Mouse (Mus musculus) frontal cortex, adult (tissue): ENCODE measurements at regions not wholly inside any gene's neighbourhood (a gene's known extent, or its start where the extent isn't known, plus 50 kb on each side); places are given as distances from the start of the nearest gene placed in this dataset.

Experiments
- ATAC-seq: cut with Nextera tagmentation; 2 replicates; pipeline ENCODE4 v1.9.2; 2017; ENCODE audit warnings: mild to moderate bottlenecking, moderate library complexity, mixed read lengths; ENCODE audit not compliant: low TSS enrichment

DNA sequence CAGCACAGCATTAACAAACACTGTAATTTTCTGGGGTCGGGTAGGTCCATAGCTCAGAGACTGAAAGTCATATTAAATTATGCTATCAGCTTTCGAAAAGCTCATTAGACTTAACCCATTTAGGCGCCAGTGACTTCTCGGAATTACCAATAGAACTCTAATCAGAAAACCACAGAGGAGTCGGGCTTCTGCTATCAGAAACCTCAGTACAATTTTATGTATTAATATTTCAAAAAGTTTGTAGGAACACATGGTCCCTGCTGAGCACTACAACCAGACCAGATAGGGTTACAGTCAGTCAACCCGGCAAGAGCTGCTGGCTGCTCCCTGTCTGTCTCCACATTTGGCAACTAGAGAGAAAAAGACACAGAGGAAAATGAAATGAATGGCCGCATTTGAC is 647.3 kb upstream of the Pabpc4l start:
- no peak for ATAC-seq

- no peak for ATAC-seq
These were observed 603.5 kb upstream of the Pabpc4l start for GRCm38 (mm10) chr3:47051563-47051962.

- ATAC-seq = no peak
These were observed 577.7 kb upstream of the Pabpc4l start for GRCm38 (mm10) chr3:47025738-47026137.

DNA sequence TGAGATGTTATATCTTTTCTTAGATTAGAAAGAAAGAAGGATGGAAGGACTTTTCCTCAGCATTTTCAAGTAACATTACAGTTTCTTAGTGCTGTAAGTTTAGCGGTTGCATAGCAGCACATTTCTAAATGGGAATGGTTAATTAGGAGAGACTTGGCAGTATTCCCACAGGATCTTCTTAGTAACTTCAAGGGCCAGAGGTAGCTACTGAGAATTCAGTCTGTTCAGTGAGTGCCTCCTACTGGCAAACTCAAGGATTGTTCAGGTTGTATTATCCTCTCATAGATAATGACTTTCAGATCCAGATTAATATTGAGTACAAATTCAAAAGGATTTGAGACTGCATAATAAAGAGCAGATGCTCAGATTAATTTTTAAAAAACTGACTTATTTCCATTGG is 571.3 kb upstream of the Pabpc4l start:
- ATAC-seq = peak; percentile 70

DNA sequence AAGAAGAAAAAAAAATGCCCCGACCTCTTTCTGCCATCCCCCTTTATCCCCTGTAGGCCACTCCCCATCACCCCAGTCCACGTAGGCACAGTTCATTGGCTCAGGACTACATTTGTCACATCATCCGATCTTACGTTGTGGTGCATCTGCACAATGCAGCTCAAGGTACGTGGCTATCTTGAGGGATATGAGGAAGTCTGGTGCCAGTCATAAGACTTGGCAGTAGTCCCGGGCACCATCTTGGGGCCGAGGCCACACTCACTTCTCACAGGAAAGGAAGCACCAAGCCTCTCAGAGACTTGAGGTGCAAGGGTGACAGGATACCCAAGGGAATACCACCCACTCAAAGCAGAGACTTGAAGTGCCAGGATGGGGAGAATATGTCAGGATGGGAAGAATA is 570.5 kb upstream of the Pabpc4l start:
- no peak for ATAC-seq

- ATAC-seq = no peak
These were observed 562.4 kb upstream of the Pabpc4l start for GRCm38 (mm10) chr3:47010459-47010858.

DNA sequence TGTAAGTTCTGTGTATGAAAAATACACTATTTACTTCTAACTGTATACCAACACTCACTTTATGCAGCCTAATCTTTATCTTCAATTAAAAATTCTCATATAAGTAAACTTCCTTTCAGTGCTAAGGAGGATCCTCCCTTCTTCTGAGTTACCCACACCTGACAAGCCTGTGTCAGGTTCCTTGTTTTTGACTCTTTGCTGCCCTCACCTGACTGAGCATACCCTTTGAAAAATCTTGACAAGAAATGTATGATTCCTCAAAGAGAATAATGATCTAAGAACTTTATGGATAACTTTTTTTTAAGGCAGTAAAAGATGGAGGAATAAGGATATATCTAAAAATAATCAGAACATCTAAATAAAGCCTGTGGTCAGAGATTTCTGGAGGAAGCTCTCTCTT is 550.9 kb upstream of the Pabpc4l start:
- peak; percentile 82 for ATAC-seq

DNA sequence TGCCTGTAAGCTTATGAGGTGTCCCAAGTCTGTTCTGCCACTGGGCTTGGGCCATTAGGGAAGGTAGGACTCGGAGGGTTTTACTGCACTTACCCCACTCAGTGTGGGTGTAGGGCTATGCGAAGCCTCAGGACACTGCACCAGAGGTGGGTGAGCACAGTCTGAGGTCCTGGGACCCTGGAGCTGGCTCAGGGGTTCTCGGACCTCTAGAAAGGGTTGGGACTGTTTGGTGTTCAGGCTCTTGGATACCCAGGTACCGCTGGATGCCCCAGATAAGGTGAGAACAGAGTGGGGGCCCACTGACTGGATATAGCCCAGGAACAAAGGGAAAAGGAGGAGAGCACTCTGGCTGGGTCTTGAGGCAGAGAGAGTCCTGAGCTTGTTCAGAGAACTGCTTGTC is 522.7 kb upstream of the Pabpc4l start:
- ATAC-seq = no peak

DNA sequence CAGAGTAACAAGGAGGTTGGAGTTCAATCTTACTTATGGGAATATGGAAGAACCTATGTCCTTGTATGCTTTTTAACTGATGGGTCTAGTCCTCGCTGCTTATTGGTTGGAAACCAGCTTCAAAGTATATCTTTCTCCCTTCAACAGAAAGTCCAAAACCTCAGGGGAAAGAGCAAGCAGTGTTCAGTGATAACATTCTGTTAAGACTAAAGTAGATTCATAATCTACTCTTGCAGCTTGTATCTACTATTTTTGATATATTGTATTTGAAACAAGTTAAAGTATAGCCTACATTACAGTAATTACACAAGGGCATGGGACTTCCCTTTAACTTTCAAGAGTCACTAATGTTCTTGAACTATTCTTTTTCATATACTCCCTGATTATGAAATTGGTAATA is 522.0 kb upstream of the Pabpc4l start:
- ATAC-seq = no peak

DNA sequence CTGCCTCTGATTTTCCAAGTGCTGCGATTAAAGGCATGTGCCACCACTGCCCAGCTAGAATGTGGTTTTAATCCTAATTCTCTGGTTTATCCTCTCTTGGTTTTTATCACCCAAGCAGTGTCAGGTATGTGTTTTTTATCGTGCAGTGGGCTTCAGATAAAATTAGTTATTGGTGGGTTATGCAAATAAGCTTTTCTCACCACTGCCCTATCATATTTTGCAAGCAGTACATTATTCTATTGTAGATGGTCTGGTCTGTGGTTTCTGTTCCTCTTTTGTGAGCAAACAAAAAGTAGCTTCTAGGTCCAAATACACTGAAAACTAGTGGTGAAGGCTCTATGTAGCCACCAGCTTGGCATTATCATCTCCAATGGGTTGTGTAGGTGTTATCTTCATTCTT is 503.4 kb upstream of the Pabpc4l start:
- ATAC-seq = no peak

- ATAC-seq = no peak
These were observed 489.7 kb upstream of the Pabpc4l start for GRCm38 (mm10) chr3:46937751-46938150.

DNA sequence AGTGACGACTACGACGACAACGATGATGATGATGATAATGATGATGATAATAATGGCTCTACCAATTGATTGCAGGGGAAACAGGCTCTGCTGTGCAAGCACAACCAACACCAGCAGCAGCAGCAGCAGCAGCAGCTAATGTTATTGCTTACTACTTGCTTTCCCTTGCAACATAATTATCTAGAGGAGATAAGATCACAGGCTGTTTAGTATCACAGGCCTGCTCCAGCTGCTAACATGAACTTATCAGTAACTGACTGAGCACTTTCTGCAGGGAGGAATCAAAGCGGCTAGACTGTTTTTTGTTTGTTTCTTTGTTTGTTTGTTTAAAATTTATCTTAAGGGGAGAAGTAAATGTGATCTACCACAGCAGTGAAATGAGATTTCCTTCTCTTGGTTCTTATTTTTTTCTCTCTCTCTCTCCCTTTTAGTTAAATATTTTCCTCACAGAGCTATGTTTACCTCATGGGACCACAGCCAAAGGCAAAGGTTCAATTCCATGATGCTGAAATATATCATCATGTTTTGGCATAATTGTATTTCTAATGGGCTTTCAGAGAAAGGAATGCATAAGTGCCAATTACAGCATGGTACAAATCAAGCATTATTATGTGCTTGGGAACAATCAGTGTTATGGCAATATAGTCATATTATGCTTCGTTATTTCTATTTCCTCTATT is 443.2 kb upstream of the Pabpc4l start:
- ATAC-seq = no peak

GRCm38 (mm10) chr3:46875848-46876247 is 427.8 kb upstream of the Pabpc4l start:
- no peak for ATAC-seq

GRCm38 (mm10) chr3:46870876-46871275 is 422.9 kb upstream of the Pabpc4l start:
- no peak for ATAC-seq

- ATAC-seq = no peak
These were observed 421.7 kb upstream of the Pabpc4l start for GRCm38 (mm10) chr3:46869576-46870295.

DNA sequence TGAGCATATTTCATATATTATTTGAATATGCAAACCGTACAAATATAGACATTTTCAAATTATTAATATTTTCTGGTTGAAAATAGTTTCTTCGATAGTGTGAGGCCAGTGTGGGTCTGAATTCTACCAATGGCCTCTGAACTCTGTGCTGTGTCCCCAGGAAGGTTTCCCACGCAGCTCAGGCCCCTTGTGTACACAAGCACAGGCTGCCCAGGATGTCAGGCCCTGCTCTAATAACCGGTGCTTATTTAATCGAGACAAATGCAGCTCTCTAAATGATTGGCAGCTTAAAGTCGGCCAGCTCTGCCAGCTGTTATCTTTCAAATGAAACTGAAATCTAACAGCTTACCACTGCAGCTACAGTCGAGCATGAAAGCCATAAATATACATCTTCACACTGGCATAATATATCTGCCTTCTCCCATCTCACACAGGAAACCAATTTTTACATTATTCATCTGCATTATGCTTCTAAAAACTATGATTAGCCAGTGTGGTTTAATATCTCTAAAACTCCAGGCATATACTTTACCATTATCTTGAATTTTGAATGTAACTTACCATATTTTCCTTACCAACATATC is 400.5 kb upstream of the Pabpc4l start:
- no peak for ATAC-seq

DNA sequence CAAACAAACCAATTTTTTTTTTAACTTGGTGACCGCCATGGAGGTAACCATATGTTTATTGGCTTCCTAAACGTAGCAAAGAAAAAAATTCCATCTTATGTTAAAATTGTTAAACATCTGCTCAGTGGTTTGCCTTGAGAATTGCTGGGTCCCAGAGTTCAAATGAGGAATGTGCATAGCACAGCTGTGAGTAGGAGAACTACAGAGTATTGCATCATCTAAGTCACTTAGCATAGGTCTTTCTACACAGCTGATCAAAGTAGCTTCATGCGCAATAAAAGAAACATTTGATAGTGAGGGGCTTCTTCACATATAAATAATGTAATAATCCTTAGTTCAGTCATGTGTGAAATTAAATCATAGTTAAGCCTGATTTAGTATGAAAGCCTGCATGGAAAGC is 380.7 kb upstream of the Pabpc4l start:
- no peak for ATAC-seq
